Mouse (Mus musculus): ENCODE results near the gene Olfr16. TPM values are rescaled to one million over a fixed set of nuclear protein-coding genes. Genes with fewer than 3 reads are reported as not detected.

Gene Olfr16
- polyA plus RNA-seq, 1 experiment, result not detected

- Histone ChIP-seq H3K36me3 (ENCODE audit: control insufficient read depth, insufficient read depth, low read length) (no peaks in the 10 kb centered on the region), H3K27me3 (ENCODE audit: control insufficient read depth, insufficient read depth, low read length) (no peaks in the 10 kb centered on the region), H3K4me1 (replicated peaks; ENCODE audit: control insufficient read depth, insufficient read depth, low read length) (no peaks in the 10 kb centered on the region), H3K4me3 (ENCODE audit: control insufficient read depth, insufficient read depth, low read length) (no peak overlapping the region), H3K27ac (ENCODE audit: control insufficient read depth, insufficient read depth, low read length) (no peak overlapping the region)
- WGBS, result 44% methylated on average over 1 of the region's 1 CpGs
- TF ChIP-seq POLR2A (IDR thresholded peaks at IDR 0.05; ENCODE audit: control insufficient read depth, extremely low read depth, insufficient read depth, low read length, poor library complexity) (no peak), CTCF (IDR thresholded peaks at IDR 0.05; ENCODE audit: borderline replicate concordance, control insufficient read depth, extremely low read depth, insufficient read depth, low read length, poor library complexity) (no peak)
- no peak for DNase-seq
Observed at GRCm38 (mm10) chr1:172960452-172960851, 10.2 kb downstream of the Olfr16 start.

- no peak overlapping the region for H3K4me3 ChIP-seq (ENCODE audit: control insufficient read depth, insufficient read depth, low read length)
- no peaks in the 10 kb centered on the region for H3K36me3 ChIP-seq (ENCODE audit: control insufficient read depth, insufficient read depth, low read length)
- H3K4me1 ChIP-seq (replicated peaks; ENCODE audit: control insufficient read depth, insufficient read depth, low read length), result no peaks in the 10 kb centered on the region
- no peaks in the 10 kb centered on the region for H3K27me3 ChIP-seq (ENCODE audit: control insufficient read depth, insufficient read depth, low read length)
- no peak for DNase-seq
- no peak overlapping the region for H3K27ac ChIP-seq (ENCODE audit: control insufficient read depth, insufficient read depth, low read length)
- TF ChIP-seq CTCF (IDR thresholded peaks at IDR 0.05; ENCODE audit: borderline replicate concordance, control insufficient read depth, extremely low read depth, insufficient read depth, low read length, poor library complexity) (no peak), POLR2A (IDR thresholded peaks at IDR 0.05; ENCODE audit: control insufficient read depth, extremely low read depth, insufficient read depth, low read length, poor library complexity) (no peak)
- WGBS, result 76% methylated on average over 12 of the region's 12 CpGs
Observed at GRCm38 (mm10) chr1:172989794-172990634, 39.8 kb downstream of the Olfr16 start.

GRCm38 (mm10) chr1:172990635-172991009, 40.4 kb downstream of the Olfr16 start:
- no peaks in the 10 kb centered on the region for H3K27me3 ChIP-seq (ENCODE audit: control insufficient read depth, insufficient read depth, low read length)
- no peak for TF ChIP-seq POLR2A (IDR thresholded peaks at IDR 0.05; ENCODE audit: control insufficient read depth, extremely low read depth, insufficient read depth, low read length, poor library complexity)
- TF ChIP-seq CTCF (IDR thresholded peaks at IDR 0.05; ENCODE audit: borderline replicate concordance, control insufficient read depth, extremely low read depth, insufficient read depth, low read length, poor library complexity), result no peak
- H3K36me3 ChIP-seq (ENCODE audit: control insufficient read depth, insufficient read depth, low read length), result no peaks in the 10 kb centered on the region
- DNase-seq, result no peak
- H3K4me1 ChIP-seq (replicated peaks; ENCODE audit: control insufficient read depth, insufficient read depth, low read length), result no peaks in the 10 kb centered on the region
- whole genome bisulfite sequencing, result 81% methylated on average over 3 of the region's 3 CpGs
- H3K4me3 ChIP-seq (ENCODE audit: control insufficient read depth, insufficient read depth, low read length), result no peak overlapping the region
- no peak overlapping the region for H3K27ac ChIP-seq (ENCODE audit: control insufficient read depth, insufficient read depth, low read length)

Other genes with a start within 250 kb of the Olfr16 start
- gene Apcs, start 55.4 kb upstream of the Olfr16 start, polyA plus RNA-seq (2012; rRNA removed), result not detected in 2 replicates
- gene Olfr1408, start 187.0 kb downstream of the Olfr16 start, polyA plus RNA-seq (2012; rRNA removed), result not detected in 2 replicates
- gene Olfr1406, start 240.2 kb downstream of the Olfr16 start, polyA plus RNA-seq (2012; rRNA removed), result not detected in 2 replicates
- not detected in 2 replicates for gene Olfr218, start 247.4 kb downstream of the Olfr16 start, polyA plus RNA-seq (2012; rRNA removed)

Data from thymus, adult 2 months (tissue).